Mouse (Mus musculus): ENCODE data around the gene Ppa2.
A peak's percentile ranks its signal among the peaks of the same experiment; 100 is the strongest.

GRCm38 (mm10) chr3:133366096-133366495, 56.2 kb downstream of the Ppa2 start:
- TF ChIP-seq ZC3H11A (IDR thresholded peaks at IDR 0.05; ENCODE audit: borderline replicate concordance, low read depth, low read length), result no peak
- TF ChIP-seq ZNF384 (IDR thresholded peaks at IDR 0.05; ENCODE audit: low read depth, low read length), result peak; percentile 73

Data from ES-E14 (cell line).